Mouse (Mus musculus): Measurements from ENCODE around the gene Smtnl1. TPM values are rescaled to one million over a fixed set of nuclear protein-coding genes. Genes with fewer than 3 reads are reported as not detected.

Gene Smtnl1
- total and polyA plus RNA-seq, 3 experiments: not detected

DNA sequence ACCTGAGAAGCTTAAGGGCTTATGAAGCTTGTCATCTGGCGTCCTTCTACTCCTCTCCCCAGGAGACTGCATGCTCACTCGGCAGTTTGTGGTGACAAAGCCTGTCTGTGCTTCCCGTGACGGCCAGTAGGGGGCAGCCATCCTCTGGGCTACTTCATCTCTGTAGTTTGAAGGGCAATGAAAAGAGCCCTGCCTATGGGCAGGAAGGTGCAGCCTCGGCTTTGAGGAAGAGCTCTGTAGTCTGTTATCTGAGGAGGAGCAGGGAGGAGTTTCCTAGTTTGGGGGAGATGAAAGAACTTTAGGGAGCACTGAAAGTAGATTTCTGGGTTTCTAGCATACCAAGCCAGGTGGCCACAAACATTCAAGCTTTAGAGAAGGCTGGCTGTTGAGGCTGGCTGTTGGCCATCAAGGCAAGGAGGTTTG, 46.1 kb upstream of the Smtnl1 start:
- H3K27ac ChIP-seq (ENCODE audit: control insufficient read depth, low read depth, low read length): peak overlapping the region; percentile 96
- H3K79me2 ChIP-seq (ENCODE audit: control insufficient read depth, insufficient read depth, low read length, poor library complexity): no peaks in the 10 kb centered on the region
- peaks cover 16 to 39% of the 10 kb centered on the region in 2 experiments for H3K4me1 ChIP-seq (ENCODE audit: control insufficient read depth in 1 of 2, insufficient read depth in 2 of 2, low read length in 2 of 2)
- peak; percentile 71 for TF ChIP-seq HCFC1 (IDR thresholded peaks at IDR 0.05; ENCODE audit: low read depth, low read length)
- peak; percentile 61; the same call in 1 of the 2 replicates for TF ChIP-seq MXI1 (IDR thresholded peaks at IDR 0.05; ENCODE audit: low read depth, low read length)
- peak; percentile 94 to 99 (median 96) for TF ChIP-seq CTCF (IDR thresholded peaks at IDR 0.05 in 2 of 3, conservative IDR thresholded peaks at IDR 0.05 in 1 of 3; ENCODE audit: control insufficient read depth in 1 of 3, insufficient read depth in 1 of 3, low read depth in 2 of 3, low read length in 3 of 3, poor library complexity in 1 of 3, severe bottlenecking in 1 of 3)
- 0 out of 2 replicates have a peak, but pooled peaks have one; percentile 70 for TF ChIP-seq UBTF (IDR thresholded peaks at IDR 0.05; ENCODE audit: borderline replicate concordance, insufficient read depth, low read depth, low read length)
- peak; percentile 45; the same call in 1 of the 2 replicates for TF ChIP-seq TBP (IDR thresholded peaks at IDR 0.05; ENCODE audit: low read depth, low read length)
- no peak for TF ChIP-seq E2F4 (IDR thresholded peaks at IDR 0.05; ENCODE audit: borderline replicate concordance, low read depth, low read length)
- TF ChIP-seq ETS1 (IDR thresholded peaks at IDR 0.05; ENCODE audit: low read depth, low read length): peak; percentile 74
- no peak for TF ChIP-seq USF2 (IDR thresholded peaks at IDR 0.05; ENCODE audit: borderline replicate concordance in 1 of 2, insufficient read depth in 1 of 2, low read depth in 1 of 2, low read length in 2 of 2)
- TF ChIP-seq ZNF384 (IDR thresholded peaks at IDR 0.05; ENCODE audit: low read depth, low read length): peak; percentile 61
- no peak for TF ChIP-seq POLR2AphosphoS2 (IDR thresholded peaks at IDR 0.05; ENCODE audit: low read length)
- 0 out of 2 replicates have a peak, but pooled peaks have one; percentile 12 for TF ChIP-seq NELFE (IDR thresholded peaks at IDR 0.05; ENCODE audit: low read depth, low read length)
- TF ChIP-seq ZKSCAN1 (IDR thresholded peaks at IDR 0.05; ENCODE audit: low read depth, low read length): peak; percentile 53; the same call in 1 of the 2 replicates
- TF ChIP-seq SMC3 (IDR thresholded peaks at IDR 0.05; ENCODE audit: low read depth, low read length): peak; percentile 79
- no peak for TF ChIP-seq CHD2 (IDR thresholded peaks at IDR 0.05; ENCODE audit: low read length)
- TF ChIP-seq KAT2A (conservative IDR thresholded peaks at IDR 0.05; ENCODE audit: low read depth, low read length): peak; percentile 40; the same call in 1 of the 2 replicates
- peak; percentile 37; the same call in 1 of the 2 replicates for TF ChIP-seq BHLHE40 (IDR thresholded peaks at IDR 0.05; ENCODE audit: borderline replicate concordance, low read depth, low read length)
- TF ChIP-seq RAD21 (IDR thresholded peaks at IDR 0.05; ENCODE audit: low read depth, low read length): peak; percentile 70
- TF ChIP-seq RCOR1 (IDR thresholded peaks at IDR 0.05; ENCODE audit: low read depth, low read length): peak; percentile 64
- TF ChIP-seq TAL1 (IDR thresholded peaks at IDR 0.05; ENCODE audit: low read length): 0 out of 2 replicates have a peak, but pooled peaks have one; percentile 11
- peak; percentile 89 for TF ChIP-seq MAZ (IDR thresholded peaks at IDR 0.05; ENCODE audit: low read depth, low read length)
- TF ChIP-seq ZMIZ1 (IDR thresholded peaks at IDR 0.05; ENCODE audit: low read depth, low read length): peak; percentile 46; the same call in 1 of the 2 replicates
- peak; percentile 85 for TF ChIP-seq ELF1 (IDR thresholded peaks at IDR 0.05; ENCODE audit: low read depth, low read length)
- TF ChIP-seq MEF2A (IDR thresholded peaks at IDR 0.05; ENCODE audit: extremely low read depth, insufficient replicate concordance, low read depth, low read length, poor library complexity, severe bottlenecking): no peak; the same call in 1 of the 2 replicates
- TF ChIP-seq USF1 (IDR thresholded peaks at IDR 0.05; ENCODE audit: low read depth, low read length): peak; percentile 35; the same call in 1 of the 2 replicates
- peak; percentile 34; the same call in 1 of the 2 replicates for TF ChIP-seq MYB (IDR thresholded peaks at IDR 0.05; ENCODE audit: low read depth, low read length)
- TF ChIP-seq GABPA (IDR thresholded peaks at IDR 0.05; ENCODE audit: low read depth, low read length): no peak
- TF ChIP-seq MAFK (IDR thresholded peaks at IDR 0.05; ENCODE audit: borderline replicate concordance, low read depth, low read length): 0 out of 2 replicates have a peak, but pooled peaks have one; percentile 44
- TF ChIP-seq POLR2AphosphoS5 (IDR thresholded peaks at IDR 0.05; ENCODE audit: borderline replicate concordance, low read depth, low read length): no peak
- TF ChIP-seq MAX (IDR thresholded peaks at IDR 0.05; ENCODE audit: low read length): peak; percentile 50; the same call in 1 of the 2 replicates
- peak; percentile 65 for TF ChIP-seq TCF12 (IDR thresholded peaks at IDR 0.05; ENCODE audit: low read depth, low read length)
- no peak; a peak in 1 of 4 replicates for TF ChIP-seq POLR2A (IDR thresholded peaks at IDR 0.05; ENCODE audit: control insufficient read depth in 1 of 2, insufficient read depth in 1 of 2, low read depth in 1 of 2, low read length in 2 of 2, poor library complexity in 1 of 2)
- TF ChIP-seq EP300 (IDR thresholded peaks at IDR 0.05; ENCODE audit: low read depth in 1 of 2, low read length in 2 of 2): peak; percentile 66 to 72
- TF ChIP-seq GATA1 (IDR thresholded peaks at IDR 0.05; ENCODE audit: low read depth, low read length): peak; percentile 69
- TF ChIP-seq CHD1 (IDR thresholded peaks at IDR 0.05; ENCODE audit: low read depth, low read length): peak; percentile 64
- TF ChIP-seq ZC3H11A (IDR thresholded peaks at IDR 0.05; ENCODE audit: low read depth, low read length): peak; percentile 46
- 0 out of 2 replicates have a peak, but pooled peaks have one; percentile 26 for TF ChIP-seq NRF1 (IDR thresholded peaks at IDR 0.05; ENCODE audit: insufficient read depth, low read depth, low read length, poor library complexity, severe bottlenecking)

More for the DNA sequence above, 46.1 kb upstream of the Smtnl1 start:
- Histone ChIP-seq H3K36me3 (ENCODE audit: control insufficient read depth in 1 of 2, insufficient read depth in 2 of 2, low read length in 2 of 2) (peaks cover 0 to 25% of the 10 kb centered on the region in 2 experiments; a peak in 2 of 4 replicates), H3K9ac (ENCODE audit: control insufficient read depth, low read depth, low read length, poor library complexity, severe bottlenecking) (peak overlapping the region; percentile 47), H3K27me3 (ENCODE audit: control insufficient read depth in 1 of 2, insufficient read depth in 2 of 2, low read length in 2 of 2) (no peaks in the 10 kb centered on the region), H3K9me3 (replicated peaks; ENCODE audit: insufficient read depth, low read length) (no peaks in the 10 kb centered on the region), H3K4me3 (ENCODE audit: control insufficient read depth in 1 of 2, insufficient read depth in 1 of 2, low read depth in 2 of 2, low read length in 2 of 2) (peak overlapping the region; percentile 11 to 40; a peak in 3 of 4 replicates)
- DNase-seq (ENCODE audit: low read depth, low spot score): peak; percentile 97

Measured in MEL (cell line).